Mouse (Mus musculus) ES-Bruce4 (cell line): Measurements from ENCODE around the gene Olfr632. TPM values are rescaled to one million over a fixed set of nuclear protein-coding genes. Genes with fewer than 3 reads are reported as not detected.

Experiments
- H3K27ac ChIP-seq: 2 replicates; pipeline ENCODE4 v1.5.1; 2012; ENCODE audit warnings: low read length, inconsistent platforms; ENCODE audit not compliant: insufficient read depth
- H3K27me3 ChIP-seq: 2 replicates; pipeline ENCODE4 v1.6.1; 2012; ENCODE audit warnings: mild to moderate bottlenecking, low read length, inconsistent platforms; ENCODE audit not compliant: control insufficient read depth, poor library complexity, insufficient read depth, severe bottlenecking
- H3K36me3 ChIP-seq: 2 replicates; pipeline ENCODE4 v1.6.1; 2012; ENCODE audit warnings: inconsistent platforms, mild to moderate bottlenecking, low read length, moderate library complexity; ENCODE audit not compliant: control insufficient read depth, poor library complexity, insufficient read depth, severe bottlenecking
- H3K4me1 ChIP-seq: one replicate; pipeline ENCODE4 v1.8.1; 2011; ENCODE audit warnings: low read length; ENCODE audit not compliant: control insufficient read depth, insufficient read depth
- H3K4me3 ChIP-seq: 2 replicates; pipeline ENCODE4 v1.5.1; 2011; ENCODE audit warnings: low read depth, mild to moderate bottlenecking, low read length
- H3K9ac ChIP-seq: 2 replicates; pipeline ENCODE4 v1.6.1; 2012; ENCODE audit warnings: low read depth, mild to moderate bottlenecking, inconsistent platforms; ENCODE audit not compliant: poor library complexity, severe bottlenecking
- H3K9me3 ChIP-seq: replicated peaks from 2 replicates; pipeline ENCODE4 v1.6.1; 2012; ENCODE audit warnings: mild to moderate bottlenecking, low read length, inconsistent platforms; ENCODE audit not compliant: control insufficient read depth, poor library complexity, insufficient read depth, severe bottlenecking
- CTCF ChIP-seq: IDR thresholded peaks from one replicate; pipeline ENCODE4 v1.8.1; 2011; ENCODE audit warnings: low read depth, low read length
- EP300 ChIP-seq: IDR thresholded peaks from 2 replicates; pipeline ENCODE4 v1.6.1; 2011; ENCODE audit warnings: low read depth, low read length; ENCODE audit not compliant: insufficient read depth
- POLR2A ChIP-seq: IDR thresholded peaks from one replicate; pipeline ENCODE4 v1.8.1; 2011; ENCODE audit warnings: low read length; ENCODE audit not compliant: insufficient read depth
- polyA plus RNA-seq: library from polyadenylated mRNA; stranded (reverse); fragments of >200 nt; gene quantifications from 2 replicates; pipeline ENCODE4 v1.2.4, GENCODE M21; 2011; ENCODE audit warnings: low read depth; ENCODE audit not compliant: missing spikeins, insufficient read depth, insufficient read length

The Olfr632 gene
- not detected in 2 replicates for polyA plus RNA-seq

DNA sequence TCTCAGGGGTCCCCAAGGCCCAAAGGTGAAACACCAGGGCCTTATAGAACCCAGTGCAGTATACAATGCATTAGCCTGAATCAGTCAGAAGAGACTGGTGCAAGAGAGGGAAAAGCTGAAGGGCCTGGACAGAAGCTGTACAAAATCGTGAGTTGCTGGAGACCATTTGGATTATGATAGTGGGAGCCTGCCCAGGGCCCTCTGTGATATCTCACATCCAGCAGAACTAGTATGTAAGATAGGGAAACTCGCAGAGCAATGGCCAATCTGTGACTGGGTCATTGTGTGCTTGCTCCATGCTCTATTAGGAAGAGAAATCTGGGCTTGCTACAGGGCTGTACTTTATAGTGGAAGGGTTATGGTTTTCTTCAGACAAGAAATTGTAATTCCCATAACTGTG lies at the start of gene Olfr632:
Olfr632 (plus strand) TSS at position 84 of the 400 bp plus-strand sequence.
- Histone ChIP-seq H3K27ac (no peak within 1 kb of the TSS), H3K27me3 (no peaks in the 10 kb centered on the region), H3K9ac (no peak within 1 kb of the TSS), H3K9me3 (no peaks in the 10 kb centered on the region), H3K36me3 (no peaks in the 10 kb centered on the region), H3K4me3 (no peak within 1 kb of the TSS), H3K4me1 (no peaks in the 10 kb centered on the region)
- TF ChIP-seq CTCF (no peak), EP300 (no peak), POLR2A (no peak)

GRCm38 (mm10) chr7:103886152-103886551 lies 48.0 kb upstream of the Olfr632 start, which contains the start of gene Olfr66:
Gene Olfr66, minus strand, starts transcription at chr7:103886252.
- H3K4me1 ChIP-seq = no peaks in the 10 kb centered on the region
- no peak for TF ChIP-seq CTCF
- TF ChIP-seq EP300 = no peak
- no peak for TF ChIP-seq POLR2A
- no peaks in the 10 kb centered on the region for H3K9me3 ChIP-seq
- 0 out of 2 replicates have a peak, but pooled peaks cover 2% of the 10 kb centered on the region for H3K27me3 ChIP-seq
- no peak within 1 kb of the TSS for H3K27ac ChIP-seq
- no peaks in the 10 kb centered on the region for H3K36me3 ChIP-seq
- no peak within 1 kb of the TSS for H3K9ac ChIP-seq
- H3K4me3 ChIP-seq = no peak within 1 kb of the TSS

DNA sequence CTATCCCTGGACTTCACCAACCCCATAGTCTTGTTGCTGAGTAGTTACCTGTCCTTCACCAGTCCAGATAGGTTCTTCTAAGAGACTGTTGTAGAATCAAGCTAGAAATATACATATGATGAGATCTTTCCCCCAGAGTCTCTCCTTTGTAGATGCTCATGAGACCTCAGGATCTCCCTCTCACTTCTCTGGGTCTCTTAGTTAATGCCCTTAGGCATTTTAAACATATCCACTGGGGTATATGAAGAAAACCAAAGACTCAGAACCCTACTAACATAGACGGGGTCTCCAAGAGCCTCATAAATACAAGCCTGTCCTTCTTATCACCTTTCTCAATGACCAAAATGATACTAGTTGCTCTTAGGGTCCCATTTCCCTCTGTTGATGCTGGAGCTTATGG lies 39.8 kb upstream of the Olfr632 start, which contains the start of gene Olfr64:
Olfr64 (minus strand) TSS at position 101 of the 400 bp plus-strand sequence.
- Histone ChIP-seq H3K27me3 (no peaks in the 10 kb centered on the region), H3K36me3 (no peaks in the 10 kb centered on the region), H3K27ac (no peak within 1 kb of the TSS), H3K9ac (no peak within 1 kb of the TSS), H3K4me3 (no peak within 1 kb of the TSS), H3K4me1 (no peaks in the 10 kb centered on the region), H3K9me3 (no peaks in the 10 kb centered on the region)
- TF ChIP-seq POLR2A (no peak), EP300 (no peak), CTCF (no peak)

DNA sequence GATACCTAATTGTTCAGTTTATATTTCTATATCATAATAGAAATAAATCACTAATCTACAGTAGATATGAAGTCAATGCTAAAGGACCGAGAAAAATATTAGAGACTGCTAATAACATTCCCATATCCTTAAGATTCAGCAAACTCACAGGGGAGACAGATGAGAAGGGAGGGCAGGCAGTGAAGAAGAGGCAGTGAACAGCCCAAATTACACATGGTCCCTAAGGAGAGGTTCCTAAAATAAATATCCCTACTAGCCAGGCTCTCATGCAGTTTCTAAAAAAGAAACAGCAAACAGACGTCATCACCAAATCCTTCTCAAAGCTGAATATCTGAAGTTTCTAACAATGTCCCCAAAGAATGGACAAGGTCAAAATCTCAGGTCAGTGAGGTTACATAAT lies 31.0 kb upstream of the Olfr632 start, which contains the start of gene Olfr65:
Olfr65 (plus strand) TSS at position 301 of the 400 bp plus-strand sequence.
- no peaks in the 10 kb centered on the region for H3K36me3 ChIP-seq
- H3K4me3 ChIP-seq = no peak within 1 kb of the TSS
- no peaks in the 10 kb centered on the region for H3K4me1 ChIP-seq
- H3K27ac ChIP-seq = no peak within 1 kb of the TSS
- H3K27me3 ChIP-seq = no peaks in the 10 kb centered on the region
- no peak within 1 kb of the TSS for H3K9ac ChIP-seq
- H3K9me3 ChIP-seq = no peaks in the 10 kb centered on the region; the same call in 1 of the 2 replicates
- TF ChIP-seq EP300 = no peak
- TF ChIP-seq CTCF = no peak
- TF ChIP-seq POLR2A = no peak

- no peak overlapping the region for H3K4me3 ChIP-seq
- no peak overlapping the region for H3K27ac ChIP-seq
- H3K4me1 ChIP-seq = no peaks in the 10 kb centered on the region
- TF ChIP-seq EP300 (no peak), POLR2A (no peak), CTCF (no peak)
- H3K9me3 ChIP-seq = no peaks in the 10 kb centered on the region; the same call in 1 of the 2 replicates
- H3K27me3 ChIP-seq = no peaks in the 10 kb centered on the region
- H3K36me3 ChIP-seq = no peaks in the 10 kb centered on the region
- H3K9ac ChIP-seq = no peak overlapping the region
Observed at GRCm38 (mm10) chr7:103910047-103910446, 24.1 kb upstream of the Olfr632 start.

DNA sequence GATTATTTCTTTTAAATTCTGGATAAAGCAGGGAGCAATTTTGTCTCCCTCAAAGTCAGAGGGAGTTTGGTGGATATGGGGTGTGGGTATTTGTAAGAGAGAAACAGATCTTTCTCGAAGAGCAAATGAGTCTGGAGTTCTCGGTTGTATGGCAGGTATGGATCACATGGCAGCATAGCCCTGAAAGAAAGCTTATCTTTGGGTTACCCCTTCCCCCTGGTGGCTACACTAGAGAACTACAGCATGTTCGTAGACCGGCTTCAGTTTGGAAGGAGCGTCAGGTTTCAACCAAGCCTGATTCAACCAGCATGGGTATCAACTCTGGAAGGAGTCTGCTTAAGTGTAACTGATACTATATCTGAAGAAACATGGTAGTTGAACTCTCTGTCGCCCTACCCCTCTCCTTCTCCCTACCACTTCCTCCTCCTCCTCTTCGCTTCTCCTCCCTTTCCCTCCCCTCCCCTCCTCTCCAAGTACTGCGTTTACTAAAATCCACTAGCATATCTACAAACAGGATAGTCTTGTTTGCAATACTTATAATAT lies 21.1 kb upstream of the Olfr632 start:
- TF ChIP-seq CTCF (peak; percentile 15), EP300 (no peak)
- H3K9me3 ChIP-seq = no peaks in the 10 kb centered on the region
- no peak overlapping the region for H3K9ac ChIP-seq

More for the DNA sequence above, 21.1 kb upstream of the Olfr632 start:
- H3K36me3 ChIP-seq = no peaks in the 10 kb centered on the region
- no peak overlapping the region for H3K4me3 ChIP-seq
- H3K27ac ChIP-seq = no peak overlapping the region
- H3K27me3 ChIP-seq = no peaks in the 10 kb centered on the region
- no peaks in the 10 kb centered on the region for H3K4me1 ChIP-seq
